Mouse (Mus musculus) hindbrain, embryonic 12.5 days (tissue): ENCODE results near the gene Cnga3. TPM values are rescaled to one million over a fixed set of nuclear protein-coding genes. Genes with fewer than 3 reads are reported as not detected.
A peak's percentile ranks its signal among the peaks of the same experiment; 100 is the strongest.

Source experiments
- ATAC-seq: fragments of 200-750 bp; cut with Nextera tagmentation; 2 replicates; pipeline ENCODE4 v1.8.0; 2017; ENCODE audit warnings: moderate TSS enrichment; ENCODE audit not compliant: low FRiP score
- H3K27ac ChIP-seq: fragments of 300-500 bp; sonication (generic); 2 replicates; pipeline ENCODE4 v1.5.1; 2016; ENCODE audit warnings: mild to moderate bottlenecking
- H3K27me3 ChIP-seq: fragments of 300-500 bp; sonication (generic); 2 replicates; pipeline ENCODE4 v1.6.1; 2016; ENCODE audit warnings: mild to moderate bottlenecking
- H3K36me3 ChIP-seq: fragments of 300-500 bp; sonication (generic); 2 replicates; pipeline ENCODE4 v1.6.1; 2016; ENCODE audit warnings: mild to moderate bottlenecking
- H3K4me1 ChIP-seq: fragments of 300-500 bp; sonication (generic); 2 replicates; pipeline ENCODE4 v1.6.1; 2016
- H3K4me2 ChIP-seq: fragments of 300-500 bp; sonication (generic); replicated peaks from 2 replicates; pipeline ENCODE4 v1.6.1; 2016; ENCODE audit warnings: mild to moderate bottlenecking
- H3K4me3 ChIP-seq: fragments of 300-500 bp; sonication (generic); 2 replicates; pipeline ENCODE4 v1.5.1; 2016; ENCODE audit warnings: mild to moderate bottlenecking
- H3K9ac ChIP-seq: fragments of 300-500 bp; sonication (generic); 2 replicates; pipeline ENCODE4 v1.6.1; 2016; ENCODE audit warnings: mild to moderate bottlenecking, moderate library complexity
- H3K9me3 ChIP-seq: fragments of 300-500 bp; sonication (generic); replicated peaks from 2 replicates; pipeline ENCODE4 v1.6.1; 2016; ENCODE audit warnings: mild to moderate bottlenecking
- WGBS: fragments of 180-500 bp; shearing (Covaris S2); methylation state at CpG from one replicate; pipeline ENCODE4 v1.1.7; 2016; 5-methylcytosine and 5-hydroxymethylcytosine counted together
- polyA plus RNA-seq: library from polyadenylated mRNA; unstranded; fragments of >200 nt; fragmentation: Nextera tagmentation; extraction: Ambion mirVana; gene quantifications from 2 replicates; pipeline ENCODE4 v1.2.1, GENCODE M21; 2016

Gene Cnga3
- polyA plus RNA-seq, 1 experiment from 2014 or later, result 0.15 TPM

DNA sequence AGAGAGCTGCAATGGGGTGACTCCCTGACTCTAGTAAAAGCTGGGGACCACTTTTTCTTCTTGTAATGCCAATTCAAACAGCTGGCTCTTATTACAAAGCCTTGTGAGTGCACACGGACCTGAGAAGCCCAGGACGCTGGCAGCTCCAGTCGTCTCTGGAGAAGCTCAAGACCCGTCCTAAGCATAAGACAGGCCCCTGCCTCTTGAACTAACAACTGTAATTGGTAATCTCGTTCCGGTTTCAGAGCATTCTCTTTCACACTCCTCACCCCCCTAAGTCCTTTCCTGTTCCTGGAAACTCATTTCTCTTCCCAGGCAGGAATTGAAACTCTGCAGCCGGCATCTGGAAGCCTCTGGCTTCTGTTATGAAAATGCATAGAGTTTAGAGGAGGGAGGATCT lies 7.8 kb downstream of the Cnga3 start:
- H3K4me2 ChIP-seq, result no peak overlapping the region
- no peaks in the 10 kb centered on the region for H3K9me3 ChIP-seq
- H3K27ac ChIP-seq, result no peak overlapping the region
- peaks cover 19% of the 10 kb centered on the region for H3K4me1 ChIP-seq
- no peak overlapping the region for H3K4me3 ChIP-seq
- ATAC-seq, result no peak
- no peaks in the 10 kb centered on the region for H3K36me3 ChIP-seq
- peaks cover 10% of the 10 kb centered on the region for H3K27me3 ChIP-seq
- 72% methylated on average over 7 of the region's 7 CpGs for WGBS
- no peak overlapping the region for H3K9ac ChIP-seq

DNA sequence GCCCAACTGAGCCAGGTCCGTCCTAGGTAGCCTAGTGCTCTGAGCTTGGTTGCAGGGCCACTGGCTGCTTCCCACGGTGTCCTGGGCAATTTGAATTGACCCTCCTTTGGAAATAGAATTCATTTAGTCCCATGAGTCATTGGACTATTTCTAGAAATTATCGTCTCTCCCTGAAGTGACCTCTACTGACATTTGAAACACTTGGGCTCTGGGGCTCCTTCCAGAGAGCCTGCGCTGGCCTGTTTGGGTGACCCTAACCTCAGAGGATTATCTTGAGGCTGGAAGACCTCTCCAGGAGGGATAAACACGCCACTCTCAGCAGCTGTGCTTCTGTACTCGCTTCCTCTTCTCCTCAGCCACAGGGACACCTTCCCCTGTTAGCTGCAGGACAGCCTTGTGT lies 16.2 kb downstream of the Cnga3 start:
- 0 out of 2 replicates have a peak, but pooled peaks cover 9% of the 10 kb centered on the region for H3K9me3 ChIP-seq
- H3K27ac ChIP-seq, result no peak overlapping the region
- no peak overlapping the region for H3K4me3 ChIP-seq
- H3K4me2 ChIP-seq, result no peak overlapping the region
- no peaks in the 10 kb centered on the region for H3K4me1 ChIP-seq
- WGBS, result 68% methylated on average over 6 of the region's 6 CpGs
- ATAC-seq, result no peak
- H3K9ac ChIP-seq, result no peak overlapping the region
- H3K27me3 ChIP-seq, result no peaks in the 10 kb centered on the region
- no peaks in the 10 kb centered on the region for H3K36me3 ChIP-seq

DNA sequence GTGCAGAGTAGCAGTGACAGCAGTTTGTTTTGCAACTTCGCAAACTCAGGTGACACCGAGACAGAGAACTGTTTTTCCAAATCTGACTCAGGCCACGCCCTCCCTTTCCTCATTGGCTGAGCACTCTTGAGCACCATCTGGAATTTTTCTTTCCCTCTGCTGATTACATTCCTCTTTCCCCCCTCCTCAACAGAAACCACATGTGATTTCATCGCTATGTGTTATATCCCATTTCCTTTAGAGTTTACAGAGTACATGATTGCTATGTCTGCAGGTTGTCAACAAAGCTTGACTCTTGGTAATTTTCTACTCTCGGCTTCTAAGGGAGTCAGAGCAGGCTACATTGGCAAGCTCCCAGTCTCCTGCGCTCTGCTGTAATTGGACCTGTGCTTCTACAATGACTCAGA lies 17.1 kb downstream of the Cnga3 start:
- Histone ChIP-seq H3K36me3 (no peaks in the 10 kb centered on the region), H3K4me2 (no peak overlapping the region), H3K27me3 (no peaks in the 10 kb centered on the region), H3K4me3 (no peak overlapping the region), H3K9me3 (0 out of 2 replicates have a peak, but pooled peaks cover 9% of the 10 kb centered on the region), H3K9ac (no peak overlapping the region), H3K4me1 (no peaks in the 10 kb centered on the region), H3K27ac (no peak overlapping the region)
- 66% methylated on average over 6 of the region's 6 CpGs for WGBS
- no peak for ATAC-seq

- Histone ChIP-seq H3K9ac (no peak overlapping the region), H3K4me3 (no peak overlapping the region)
- peak; percentile 43; the same call in 1 of the 2 replicates for ATAC-seq
These were observed 24.9 kb downstream of the Cnga3 start for GRCm38 (mm10) chr1:37239045-37239635.

GRCm38 (mm10) chr1:37242253-37242652 lies 28.0 kb downstream of the Cnga3 start:
- WGBS, result 78% methylated on average over 8 of the region's 8 CpGs

More at GRCm38 (mm10) chr1:37239045-37239635, 24.9 kb downstream of the Cnga3 start:
- Histone ChIP-seq H3K36me3 (no peaks in the 10 kb centered on the region), H3K27me3 (no peaks in the 10 kb centered on the region), H3K27ac (no peak overlapping the region), H3K9me3 (no peaks in the 10 kb centered on the region), H3K4me2 (no peak overlapping the region), H3K4me1 (no peaks in the 10 kb centered on the region; the same call in 1 of the 2 replicates)
- 59% methylated on average over 10 of the region's 10 CpGs for WGBS

GRCm38 (mm10) chr1:37246476-37246875 lies 32.2 kb downstream of the Cnga3 start:
- Histone ChIP-seq H3K4me3 (no peak overlapping the region), H3K27ac (no peak overlapping the region), H3K4me2 (no peak overlapping the region), H3K4me1 (no peaks in the 10 kb centered on the region), H3K9ac (no peak overlapping the region), H3K27me3 (no peaks in the 10 kb centered on the region), H3K36me3 (no peaks in the 10 kb centered on the region), H3K9me3 (no peaks in the 10 kb centered on the region)
- 76% methylated on average over 2 of the region's 2 CpGs for WGBS
- ATAC-seq, result no peak

More at GRCm38 (mm10) chr1:37242253-37242652, 28.0 kb downstream of the Cnga3 start:
- H3K27me3 ChIP-seq, result no peaks in the 10 kb centered on the region
- no peak for ATAC-seq
- H3K9me3 ChIP-seq, result no peaks in the 10 kb centered on the region
- H3K4me1 ChIP-seq, result no peaks in the 10 kb centered on the region; the same call in 1 of the 2 replicates
- no peak overlapping the region for H3K9ac ChIP-seq
- H3K4me3 ChIP-seq, result no peak overlapping the region
- H3K36me3 ChIP-seq, result no peaks in the 10 kb centered on the region
- no peak overlapping the region for H3K4me2 ChIP-seq
- no peak overlapping the region for H3K27ac ChIP-seq

DNA sequence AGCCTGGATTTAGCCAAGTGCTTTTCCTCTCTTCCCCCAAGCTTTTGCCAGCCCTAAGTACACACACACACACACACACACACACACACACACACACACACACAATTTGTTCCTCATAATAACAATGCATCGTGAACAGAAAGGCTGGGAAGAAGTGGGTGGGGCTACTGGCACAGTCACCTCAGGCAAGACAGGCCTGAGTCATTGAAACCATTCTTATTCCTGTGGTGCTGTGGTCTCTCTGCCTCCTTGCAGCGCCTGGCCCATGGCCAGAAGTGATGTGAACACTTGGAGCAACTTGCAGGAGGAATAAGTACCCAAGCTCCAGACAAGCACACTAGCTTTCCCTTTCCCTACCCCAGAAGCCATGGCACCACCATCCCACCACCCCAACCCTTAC lies 34.2 kb downstream of the Cnga3 start:
- H3K36me3 ChIP-seq, result no peaks in the 10 kb centered on the region
- no peak overlapping the region for H3K9ac ChIP-seq
- H3K9me3 ChIP-seq, result no peaks in the 10 kb centered on the region
- H3K4me3 ChIP-seq, result no peak overlapping the region
- no peak overlapping the region for H3K4me2 ChIP-seq
- H3K4me1 ChIP-seq, result no peaks in the 10 kb centered on the region
- WGBS, result 44% methylated on average over 2 of the region's 2 CpGs
- ATAC-seq, result no peak
- H3K27me3 ChIP-seq, result no peaks in the 10 kb centered on the region
- no peak overlapping the region for H3K27ac ChIP-seq

DNA sequence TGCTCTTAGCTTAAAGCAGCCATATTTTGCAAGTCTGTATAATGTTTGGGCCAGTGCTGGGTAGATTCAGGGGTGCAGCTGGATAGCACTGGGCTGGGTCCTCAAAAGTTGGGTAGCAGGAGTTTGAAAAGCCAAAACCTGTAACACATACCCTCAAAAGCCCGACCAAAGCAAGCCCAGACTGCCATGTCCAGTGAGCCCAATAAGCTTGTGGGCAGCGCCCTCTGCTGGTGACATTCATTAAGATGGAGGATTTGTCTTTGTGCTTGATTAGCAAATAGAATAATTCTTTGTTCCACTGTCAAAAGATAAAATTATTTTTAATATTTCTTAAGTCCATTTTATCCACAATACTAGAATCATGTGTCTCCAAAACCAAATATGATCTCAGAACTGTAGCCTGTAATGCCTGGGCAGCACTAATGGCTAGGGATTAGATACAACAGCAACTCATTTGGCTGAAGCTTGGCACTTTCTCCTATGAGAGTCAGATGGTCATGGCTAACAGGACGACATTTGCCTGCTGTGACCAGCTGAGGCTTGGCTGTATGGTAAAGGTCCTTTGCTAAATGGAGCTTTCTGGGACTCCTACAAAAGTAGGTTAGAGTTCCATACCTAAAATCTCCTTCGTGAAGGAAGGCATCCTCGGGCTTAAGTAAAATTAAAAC lies 36.5 kb downstream of the Cnga3 start:
- ATAC-seq, result no peak
- Histone ChIP-seq H3K4me1 (no peaks in the 10 kb centered on the region), H3K4me3 (no peak overlapping the region), H3K27me3 (no peaks in the 10 kb centered on the region), H3K36me3 (no peaks in the 10 kb centered on the region), H3K4me2 (no peak overlapping the region), H3K9me3 (no peaks in the 10 kb centered on the region), H3K27ac (no peak overlapping the region), H3K9ac (no peak overlapping the region)
- WGBS, result 38% methylated on average over 5 of the region's 5 CpGs

- no peak overlapping the region for H3K4me2 ChIP-seq
- 88% methylated on average over 2 of the region's 2 CpGs for WGBS
- no peaks in the 10 kb centered on the region for H3K36me3 ChIP-seq
- no peaks in the 10 kb centered on the region for H3K9me3 ChIP-seq
- H3K27me3 ChIP-seq, result no peaks in the 10 kb centered on the region
- no peak for ATAC-seq
- H3K4me3 ChIP-seq, result no peak overlapping the region
- no peaks in the 10 kb centered on the region for H3K4me1 ChIP-seq
- H3K27ac ChIP-seq, result no peak overlapping the region
- no peak overlapping the region for H3K9ac ChIP-seq
These were observed 44.2 kb downstream of the Cnga3 start for GRCm38 (mm10) chr1:37258443-37258842.

- 0 out of 2 replicates have a peak, but pooled peaks cover 4% of the 10 kb centered on the region for H3K27me3 ChIP-seq
- no peak for ATAC-seq
- no peaks in the 10 kb centered on the region for H3K9me3 ChIP-seq
- no peak overlapping the region for H3K4me3 ChIP-seq
- no peak overlapping the region for H3K27ac ChIP-seq
- peak overlapping the region; percentile 23; the same call in 1 of the 2 replicates for H3K9ac ChIP-seq
- no peak overlapping the region for H3K4me2 ChIP-seq
- H3K4me1 ChIP-seq, result no peaks in the 10 kb centered on the region
- 9% methylated on average over 7 of the region's 7 CpGs for WGBS
- H3K36me3 ChIP-seq, result no peaks in the 10 kb centered on the region
These were observed 58.2 kb downstream of the Cnga3 start for GRCm38 (mm10) chr1:37272464-37272863.

GRCm38 (mm10) chr1:37286556-37286955 lies 72.3 kb downstream of the Cnga3 start:
- ATAC-seq, result no peak
- WGBS, result 81% methylated on average over 7 of the region's 7 CpGs
- 0 out of 2 replicates have a peak, but pooled peaks cover 2% of the 10 kb centered on the region for H3K4me1 ChIP-seq
- H3K36me3 ChIP-seq, result no peaks in the 10 kb centered on the region
- no peaks in the 10 kb centered on the region for H3K9me3 ChIP-seq
- no peak overlapping the region for H3K4me2 ChIP-seq
- H3K4me3 ChIP-seq, result no peak overlapping the region
- no peaks in the 10 kb centered on the region for H3K27me3 ChIP-seq
- no peak overlapping the region for H3K9ac ChIP-seq
- H3K27ac ChIP-seq, result no peak overlapping the region

- Histone ChIP-seq H3K4me1 (0 out of 2 replicates have a peak, but pooled peaks cover 2% of the 10 kb centered on the region), H3K9ac (no peak overlapping the region), H3K9me3 (no peaks in the 10 kb centered on the region), H3K27ac (no peak overlapping the region), H3K36me3 (no peaks in the 10 kb centered on the region), H3K4me3 (no peak overlapping the region), H3K4me2 (no peak overlapping the region), H3K27me3 (no peaks in the 10 kb centered on the region)
- no peak for ATAC-seq
- WGBS, result 94% methylated on average over 1 of the region's 1 CpGs
These were observed 73.5 kb downstream of the Cnga3 start for GRCm38 (mm10) chr1:37287748-37288147.
